Mouse (Mus musculus) midbrain, postnatal 0 days (tissue): Measurements from ENCODE around the gene Cd300lb. TPM values are rescaled to one million over a fixed set of nuclear protein-coding genes. Genes with fewer than 3 reads are reported as not detected.

Experiments used
- ATAC-seq: fragments of 200-750 bp; cut with Nextera tagmentation; 2 replicates; pipeline ENCODE4 v1.8.0; 2017; ENCODE audit warnings: moderate number of reproducible peaks, mild to moderate bottlenecking, moderate TSS enrichment, moderate library complexity; ENCODE audit not compliant: low FRiP score
- DNase-seq: peaks from one replicate; pipeline ENCODE4 v3.0.0-alpha.2; 2015; ENCODE audit warnings: low spot score
- H3K27ac ChIP-seq: fragments of 300-500 bp; sonication (generic); 2 replicates; pipeline ENCODE4 v1.5.1; 2014; ENCODE audit warnings: low read depth, mild to moderate bottlenecking, low read length, mixed read lengths
- H3K27me3 ChIP-seq: fragments of 300-500 bp; sonication (generic); 2 replicates; pipeline ENCODE4 v1.6.1; 2014; ENCODE audit warnings: low read length, control low read depth, mixed read lengths; ENCODE audit not compliant: insufficient read depth
- H3K36me3 ChIP-seq: fragments of 300-500 bp; sonication (generic); 2 replicates; pipeline ENCODE4 v1.6.1; 2014; ENCODE audit warnings: low read length, control low read depth, mixed read lengths; ENCODE audit not compliant: insufficient read depth
- H3K4me1 ChIP-seq: fragments of 300-500 bp; sonication (generic); 2 replicates; pipeline ENCODE4 v1.6.1; 2014; ENCODE audit warnings: mild to moderate bottlenecking, control low read depth, antibody characterized with exemption, low read length, mixed read lengths; ENCODE audit not compliant: insufficient read depth
- H3K4me2 ChIP-seq: fragments of 300-500 bp; sonication (generic); 2 replicates; pipeline ENCODE4 v1.6.1; 2014; ENCODE audit warnings: low read depth, mild to moderate bottlenecking, low read length, mixed read lengths; ENCODE audit not compliant: poor library complexity, severe bottlenecking
- H3K4me3 ChIP-seq: fragments of 300-500 bp; sonication (generic); 2 replicates; pipeline ENCODE4 v1.5.1; 2014; ENCODE audit warnings: low read depth, mild to moderate bottlenecking, low read length, moderate library complexity
- H3K9ac ChIP-seq: fragments of 300-500 bp; sonication (generic); replicated peaks from 2 replicates; pipeline ENCODE4 v1.6.1; 2014; ENCODE audit warnings: mild to moderate bottlenecking, low read length, moderate library complexity, mixed read lengths; ENCODE audit not compliant: poor library complexity, severe bottlenecking
- H3K9me3 ChIP-seq: fragments of 300-500 bp; sonication (generic); 2 replicates; pipeline ENCODE4 v1.6.1; 2016; ENCODE audit warnings: low read length, control low read depth
- CTCF ChIP-seq: IDR thresholded peaks from 2 replicates; pipeline ENCODE4 v1.5.1; 2016; ENCODE audit warnings: antibody characterized with exemption, mild to moderate bottlenecking
- WGBS: fragments of 180-500 bp; shearing (Covaris S2); extraction: QIAGEN DNeasy Blood & Tissue Kit; methylation state at CpG from one replicate; pipeline ENCODE4 v1.1.7; 2014; 5-methylcytosine and 5-hydroxymethylcytosine counted together
- polyA plus RNA-seq: library from polyadenylated mRNA; unstranded; fragments of >200 nt; fragmentation: Nextera tagmentation; extraction: Ambion mirVana; gene quantifications from 2 replicates; pipeline ENCODE4 v1.2.1, GENCODE M21; 2015
- total RNA-seq: library from RNA; depleted of rRNA; stranded (reverse); fragments of >200 nt; gene quantifications from 2 replicates; pipeline ENCODE4 v1.2.3, GENCODE M21; 2014

The Cd300lb gene
- total and polyA plus RNA-seq, 2 experiments from 2014 or later = 0.05 TPM

DNA sequence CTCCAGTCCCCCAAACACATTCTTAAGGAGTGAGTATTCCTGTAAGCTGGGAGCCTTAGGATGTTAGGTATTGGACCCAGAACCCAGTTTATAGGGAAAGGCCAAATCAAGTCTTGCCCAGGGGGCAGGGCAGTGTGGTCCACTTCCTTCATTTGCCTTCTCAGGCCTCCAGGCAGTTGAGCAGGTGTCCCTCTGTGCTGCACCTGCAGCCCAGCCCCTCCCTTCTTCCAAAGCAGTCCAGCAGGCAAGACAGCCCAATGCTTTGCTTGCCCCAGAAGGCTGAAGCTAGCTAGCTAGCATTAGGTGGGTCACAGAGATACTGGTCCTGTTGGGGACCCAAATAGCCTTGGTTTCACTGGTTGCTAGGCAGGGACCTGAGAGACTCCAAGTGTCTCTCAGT lies 54.0 kb downstream of the Cd300lb start:
- TF ChIP-seq CTCF = no peak
- ATAC-seq = no peak

GRCm38 (mm10) chr11:114879666-114880065 lies 54.5 kb downstream of the Cd300lb start:
- no peaks in the 10 kb centered on the region for H3K9me3 ChIP-seq
- WGBS = 82% methylated on average over 2 of the region's 2 CpGs
- H3K4me1 ChIP-seq = no peaks in the 10 kb centered on the region
- no peak overlapping the region for H3K9ac ChIP-seq
- no peak overlapping the region for H3K4me3 ChIP-seq
- TF ChIP-seq CTCF = no peak
- no peaks in the 10 kb centered on the region for H3K27me3 ChIP-seq
- H3K36me3 ChIP-seq = no peaks in the 10 kb centered on the region
- ATAC-seq (no peak), DNase-seq (no peak)
- H3K27ac ChIP-seq = no peak overlapping the region
- no peak overlapping the region for H3K4me2 ChIP-seq

More for the DNA sequence above, 54.0 kb downstream of the Cd300lb start:
- no peaks in the 10 kb centered on the region for H3K27me3 ChIP-seq
- H3K4me2 ChIP-seq = no peak overlapping the region
- no peaks in the 10 kb centered on the region for H3K36me3 ChIP-seq
- no peak for DNase-seq
- H3K4me1 ChIP-seq = no peaks in the 10 kb centered on the region
- H3K9me3 ChIP-seq = no peaks in the 10 kb centered on the region
- no peak overlapping the region for H3K27ac ChIP-seq
- H3K9ac ChIP-seq = no peak overlapping the region
- no peak overlapping the region for H3K4me3 ChIP-seq

DNA sequence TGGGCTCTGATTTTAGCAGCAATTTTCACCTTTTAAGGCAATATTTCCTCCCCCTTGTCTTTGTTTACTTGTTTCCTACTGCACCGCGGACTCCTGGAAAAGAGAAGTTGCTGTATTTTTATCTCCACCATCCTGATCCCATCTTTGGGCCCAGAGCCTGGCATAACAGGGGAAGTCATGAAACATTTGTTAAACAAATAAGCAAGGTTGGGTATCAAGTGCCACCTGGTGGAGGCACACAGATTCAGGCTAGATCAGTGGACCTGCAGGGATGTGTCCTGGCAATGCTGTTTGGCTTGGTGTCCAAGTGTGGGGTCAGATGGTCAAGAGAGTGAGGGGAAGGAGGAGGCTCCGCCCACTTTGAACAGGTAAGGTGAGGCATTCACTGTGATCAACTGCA lies 57.0 kb downstream of the Cd300lb start:
- H3K4me3 ChIP-seq = no peak overlapping the region
- ATAC-seq = no peak
- TF ChIP-seq CTCF = peak; percentile 85
- no peak overlapping the region for H3K4me2 ChIP-seq
- no peaks in the 10 kb centered on the region for H3K9me3 ChIP-seq
- H3K4me1 ChIP-seq = no peaks in the 10 kb centered on the region
- no peaks in the 10 kb centered on the region for H3K36me3 ChIP-seq
- no peak overlapping the region for H3K9ac ChIP-seq
- H3K27me3 ChIP-seq = no peaks in the 10 kb centered on the region
- 59% methylated on average over 3 of the region's 3 CpGs for WGBS
- peak; percentile 73 for DNase-seq
- no peak overlapping the region; the same call in 1 of the 2 replicates for H3K27ac ChIP-seq

- Histone ChIP-seq H3K27me3 (no peaks in the 10 kb centered on the region), H3K4me3 (no peak overlapping the region), H3K9ac (no peak overlapping the region), H3K36me3 (no peaks in the 10 kb centered on the region), H3K27ac (no peak overlapping the region), H3K4me2 (no peak overlapping the region), H3K4me1 (no peaks in the 10 kb centered on the region), H3K9me3 (no peaks in the 10 kb centered on the region)
- DNase-seq = no peak
- no peak for TF ChIP-seq CTCF
- ATAC-seq = no peak
- WGBS = 38% methylated on average over 2 of the region's 2 CpGs
Measured at GRCm38 (mm10) chr11:114876621-114877020, 57.6 kb downstream of the Cd300lb start.

DNA sequence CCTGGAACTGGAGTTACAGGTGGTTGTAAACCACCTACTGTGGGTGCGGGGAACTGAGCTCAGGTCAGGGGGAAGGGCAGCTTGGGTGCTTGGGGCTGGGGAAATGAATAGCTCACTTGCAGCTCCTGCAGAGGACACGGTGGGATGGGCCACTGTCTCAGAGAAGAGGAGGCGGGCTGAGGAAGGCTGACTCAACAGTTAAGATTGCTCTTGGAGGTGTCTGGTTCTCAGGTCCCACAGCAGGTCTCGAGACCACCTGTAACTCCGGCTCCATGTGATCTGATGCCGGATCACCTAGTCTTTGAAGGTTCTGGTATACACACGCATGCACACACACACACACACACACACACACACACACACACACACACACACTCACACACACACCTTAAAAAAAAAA lies 58.0 kb downstream of the Cd300lb start:
- WGBS = 65% methylated on average over 7 of the region's 7 CpGs
- no peaks in the 10 kb centered on the region for H3K36me3 ChIP-seq
- H3K4me1 ChIP-seq = no peaks in the 10 kb centered on the region
- H3K27ac ChIP-seq = no peak overlapping the region
- no peak overlapping the region for H3K9ac ChIP-seq
- H3K27me3 ChIP-seq = no peaks in the 10 kb centered on the region
- no peak overlapping the region for H3K4me3 ChIP-seq
- no peak for TF ChIP-seq CTCF
- no peak overlapping the region for H3K4me2 ChIP-seq
- no peak for ATAC-seq
- DNase-seq = no peak
- H3K9me3 ChIP-seq = no peaks in the 10 kb centered on the region

DNA sequence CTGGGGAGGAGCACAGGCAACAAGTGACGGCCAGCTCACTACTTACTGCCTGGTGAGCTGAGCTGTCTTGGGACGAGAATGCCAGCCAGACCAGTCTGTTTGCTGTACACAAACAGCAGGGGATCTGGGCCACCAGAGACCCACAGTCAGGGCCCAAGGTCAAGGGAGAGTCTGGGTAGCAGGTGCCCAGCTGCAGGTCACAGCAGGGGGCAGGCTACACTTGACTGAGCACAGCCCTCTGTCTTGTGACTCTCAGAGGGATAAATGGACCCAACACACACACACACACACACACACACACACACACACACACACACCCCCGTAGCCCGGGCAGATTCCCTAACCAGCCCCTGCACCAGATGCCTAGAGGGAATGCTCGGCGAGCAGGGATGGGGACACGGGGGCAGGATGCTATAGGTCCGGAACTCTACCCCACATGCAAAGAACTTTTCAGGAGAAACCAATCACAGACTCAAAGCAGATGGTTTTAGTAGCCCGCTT lies 58.8 kb downstream of the Cd300lb start:
- ATAC-seq (no peak), DNase-seq (no peak)
- no peak overlapping the region for H3K27ac ChIP-seq
- H3K4me2 ChIP-seq = no peak overlapping the region
- H3K4me1 ChIP-seq = no peaks in the 10 kb centered on the region
- whole genome bisulfite sequencing = 20% methylated on average over 9 of the region's 9 CpGs
- no peak overlapping the region for H3K9ac ChIP-seq
- H3K36me3 ChIP-seq = no peaks in the 10 kb centered on the region
- no peak overlapping the region for H3K4me3 ChIP-seq
- no peaks in the 10 kb centered on the region for H3K9me3 ChIP-seq
- no peak for TF ChIP-seq CTCF
- H3K27me3 ChIP-seq = no peaks in the 10 kb centered on the region
